Mouse (Mus musculus) thymus, adult 2 months (tissue): ENCODE data around the gene Dennd2c.
"Not testable (repeated sequence)": the region's sequence is repeated elsewhere in the genome, so short reads cannot be mapped to it uniquely, and the experiment has no call there.

Source experiments
- CTCF ChIP-seq: fragments of 200-500 bp; IDR thresholded peaks from 2 replicates; pipeline ENCODE4 v1.5.1; 2012; ENCODE audit warnings: mild to moderate bottlenecking, control low read depth, low read length, moderate library complexity, borderline replicate concordance; ENCODE audit not compliant: control insufficient read depth, poor library complexity, insufficient read depth; ENCODE audit errors: extremely low read depth
- POLR2A ChIP-seq: fragments of 200-500 bp; IDR thresholded peaks from 2 replicates; pipeline ENCODE4 v1.6.1; 2012; ENCODE audit warnings: mild to moderate bottlenecking, low read length, control low read depth, moderate library complexity; ENCODE audit not compliant: control insufficient read depth, poor library complexity, insufficient read depth; ENCODE audit errors: extremely low read depth

- TF ChIP-seq CTCF, POLR2A: not testable (repeated sequence)
These were observed 82.1 kb downstream of the Dennd2c start for GRCm38 (mm10) chr3:103184467-103184866.
